Mouse (Mus musculus) ES-E14 (cell line): ENCODE results near the gene Zmiz1.

Experiments
- CHD2 ChIP-seq: IDR thresholded peaks from 2 replicates; pipeline ENCODE4 v1.6.1; 2014; ENCODE audit warnings: mild to moderate bottlenecking, low read depth, low read length, inconsistent platforms
- MAFK ChIP-seq: IDR thresholded peaks from 2 replicates; pipeline ENCODE4 v1.6.1; 2014; ENCODE audit warnings: mild to moderate bottlenecking, low read depth, low read length, inconsistent platforms; ENCODE audit not compliant: insufficient read depth

GRCm38 (mm10) chr14:25579597-25579996, 120.6 kb downstream of the Zmiz1 start:
- TF ChIP-seq MAFK (no peak), CHD2 (no peak)
